Mouse (Mus musculus) kidney, adult 2 months (tissue): ENCODE results near the gene C1qtnf4. TPM values are rescaled to one million over a fixed set of nuclear protein-coding genes. Genes with fewer than 3 reads are reported as not detected.

ENCODE experiments used
- DNase-seq: peaks from one replicate; pipeline ENCODE4 v3.0.0; 2021
- H3K27ac ChIP-seq: fragments of 200-500 bp; 2 replicates; pipeline ENCODE4 v1.5.1; 2012; ENCODE audit warnings: low read depth, low read length, control low read depth, inconsistent platforms; ENCODE audit not compliant: insufficient read depth
- H3K27me3 ChIP-seq: fragments of 200-500 bp; replicated peaks from 2 replicates; pipeline ENCODE4 v1.6.1; 2012; ENCODE audit warnings: mild to moderate bottlenecking, moderate library complexity, low read length, inconsistent platforms; ENCODE audit not compliant: control insufficient read depth, insufficient read depth
- H3K36me3 ChIP-seq: fragments of 200-500 bp; 2 replicates; pipeline ENCODE4 v1.6.1; 2012; ENCODE audit warnings: mild to moderate bottlenecking, moderate library complexity, low read length, inconsistent platforms; ENCODE audit not compliant: control insufficient read depth, insufficient read depth
- H3K4me1 ChIP-seq: fragments of 200-500 bp; 2 replicates; pipeline ENCODE4 v1.6.1; 2011; ENCODE audit warnings: low read length; ENCODE audit not compliant: control insufficient read depth, insufficient read depth
- H3K4me3 ChIP-seq: fragments of 200-500 bp; 2 replicates; pipeline ENCODE4 v1.5.1; 2011; ENCODE audit warnings: mild to moderate bottlenecking, low read depth, low read length, control low read depth; ENCODE audit not compliant: insufficient read depth
- CTCF ChIP-seq: fragments of 200-500 bp; conservative IDR thresholded peaks from 2 replicates; pipeline ENCODE4 v1.5.1; 2011; ENCODE audit warnings: low read depth, mild to moderate bottlenecking, control low read depth, low read length, moderate library complexity, mixed read lengths; ENCODE audit not compliant: insufficient read depth, insufficient read length
- POLR2A ChIP-seq: fragments of 200-500 bp; IDR thresholded peaks from one replicate; pipeline ENCODE4 v1.6.1; 2011; ENCODE audit warnings: low read depth, low read length, control low read depth
- WGBS: fragments of 180-500 bp; shearing (Covaris S2); methylation state at CpG from one replicate; pipeline ENCODE4 v1.1.7; 2018; 5-methylcytosine and 5-hydroxymethylcytosine counted together
- polyA plus RNA-seq: library from polyadenylated mRNA; depleted of rRNA; stranded (reverse); fragments of >200 nt; gene quantifications from 2 replicates; pipeline ENCODE4 v1.2.3, GENCODE M21; 2012

Gene C1qtnf4
- polyA plus RNA-seq, 1 experiment = 11.1 TPM

DNA sequence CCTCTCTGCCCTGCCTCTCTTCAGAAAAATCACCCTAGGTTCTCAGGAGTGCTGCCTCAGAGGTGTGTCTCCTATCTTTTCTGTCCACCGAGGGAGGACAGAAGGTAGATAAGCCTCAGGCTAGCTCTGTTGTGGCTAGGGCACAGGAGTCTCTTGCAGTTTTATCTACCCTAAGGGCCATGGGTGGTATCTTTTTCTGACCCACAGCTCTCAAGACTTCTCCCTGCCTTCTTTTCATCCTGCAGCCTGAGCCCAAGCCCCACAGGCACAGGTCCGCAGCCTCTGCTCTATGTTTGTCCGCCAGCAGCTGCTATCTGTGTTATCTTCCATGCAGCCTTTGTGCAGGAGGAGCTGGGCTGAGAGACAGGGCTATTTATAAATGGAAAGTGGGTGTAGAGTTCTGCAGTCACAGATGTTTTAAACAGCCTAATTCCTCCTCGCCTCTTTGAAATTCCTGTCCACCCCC is 15.5 kb upstream of the C1qtnf4 start:
- TF ChIP-seq CTCF (no peak), POLR2A (no peak)
- Histone ChIP-seq H3K27me3 (no peaks in the 10 kb centered on the region), H3K4me1 (no peaks in the 10 kb centered on the region), H3K36me3 (peaks cover 4% of the 10 kb centered on the region), H3K27ac (no peak overlapping the region), H3K4me3 (no peak overlapping the region)
- no peak for DNase-seq
- WGBS = 31% methylated on average over 4 of the region's 4 CpGs

DNA sequence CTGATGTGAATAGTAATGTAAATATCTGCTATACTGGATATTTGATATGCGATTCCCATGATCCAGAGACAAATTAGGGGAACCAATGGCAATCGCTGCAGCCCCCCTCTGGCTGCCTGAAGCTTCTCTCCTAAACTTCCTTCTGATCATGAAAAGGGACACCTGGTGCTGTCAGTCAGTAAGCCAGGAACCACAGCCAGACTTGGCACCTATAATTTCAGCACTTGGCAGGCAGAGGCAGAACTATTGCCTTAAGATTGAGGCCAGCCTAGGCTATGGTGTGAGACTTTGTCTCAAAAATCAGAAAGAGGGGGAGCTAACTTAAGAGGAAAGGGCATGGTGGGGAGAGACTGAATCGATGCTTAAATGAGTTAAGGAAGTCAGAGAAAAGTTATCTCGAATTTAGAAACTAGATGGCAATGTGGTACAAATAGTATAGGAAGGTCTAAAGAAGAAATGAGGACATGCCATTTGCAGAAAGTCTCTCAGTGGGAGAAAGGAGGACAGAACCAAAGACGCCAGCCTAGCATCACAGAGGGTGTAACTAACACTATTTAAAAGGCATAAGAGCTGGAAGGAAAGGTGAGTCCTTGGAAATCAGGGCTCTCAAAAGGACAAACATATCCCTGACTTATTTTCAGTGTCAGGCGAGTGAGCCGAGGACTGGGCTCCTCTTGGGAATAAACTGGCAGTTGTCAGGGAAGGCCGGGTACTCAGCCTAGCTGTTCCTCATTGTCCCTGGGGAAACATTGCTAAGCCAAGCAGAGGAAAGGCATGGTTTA is 14.3 kb upstream of the C1qtnf4 start:
- TF ChIP-seq CTCF (no peak), POLR2A (no peak)
- Histone ChIP-seq H3K36me3 (peaks cover 3% of the 10 kb centered on the region; the same call in 1 of the 2 replicates), H3K4me3 (no peak overlapping the region), H3K4me1 (no peaks in the 10 kb centered on the region), H3K27ac (no peak overlapping the region), H3K27me3 (no peaks in the 10 kb centered on the region)
- 57% methylated on average over 8 of the region's 8 CpGs for WGBS
- DNase-seq = no peak

DNA sequence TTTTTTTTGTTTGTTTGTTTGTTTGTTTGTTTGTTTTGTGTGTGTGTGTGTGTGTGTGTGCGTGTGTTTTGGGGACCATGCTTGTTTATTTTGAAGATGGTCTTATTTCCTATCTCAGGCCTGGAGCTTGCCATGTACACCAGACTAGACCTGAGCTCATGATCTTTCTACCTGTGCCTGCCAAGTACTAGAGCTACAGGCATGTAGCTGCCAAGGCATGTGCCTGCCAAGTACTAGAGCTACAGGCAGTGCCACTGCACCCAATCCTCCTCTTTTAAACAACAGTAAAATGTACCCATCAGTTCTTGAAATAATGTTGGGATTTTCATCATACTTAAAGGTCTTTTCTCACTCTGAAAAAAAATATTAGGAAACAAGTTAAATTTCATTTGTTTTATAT is 11.6 kb upstream of the C1qtnf4 start:
- no peaks in the 10 kb centered on the region for H3K4me1 ChIP-seq
- H3K27me3 ChIP-seq = no peaks in the 10 kb centered on the region
- H3K27ac ChIP-seq = no peak overlapping the region
- 95% methylated on average over 1 of the region's 1 CpGs for WGBS
- no peak overlapping the region for H3K4me3 ChIP-seq
- TF ChIP-seq POLR2A (no peak), CTCF (no peak)
- H3K36me3 ChIP-seq = no peaks in the 10 kb centered on the region
- no peak for DNase-seq

DNA sequence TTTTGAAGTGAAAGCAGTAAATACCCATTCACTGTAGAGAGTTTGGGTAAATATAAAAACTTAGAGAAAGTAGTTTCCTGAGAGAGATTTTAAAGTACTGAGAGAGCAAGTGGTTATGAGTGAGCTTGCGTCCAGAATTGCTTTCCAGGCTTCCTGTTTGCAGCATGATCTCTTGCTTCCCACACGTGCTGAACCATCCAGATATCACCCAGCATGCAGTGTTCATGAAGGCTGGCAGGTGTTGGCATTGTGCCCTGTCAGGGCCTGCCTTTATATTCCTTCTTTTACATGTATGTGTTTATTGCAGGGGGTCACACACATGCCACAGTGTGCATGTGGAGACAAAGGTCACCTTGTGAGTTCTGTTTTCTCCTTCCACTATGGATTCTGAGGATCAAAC is 10.4 kb upstream of the C1qtnf4 start:
- TF ChIP-seq POLR2A = no peak
- TF ChIP-seq CTCF = no peak
- Histone ChIP-seq H3K36me3 (no peaks in the 10 kb centered on the region), H3K4me3 (no peak overlapping the region), H3K27ac (no peak overlapping the region), H3K4me1 (no peaks in the 10 kb centered on the region), H3K27me3 (no peaks in the 10 kb centered on the region)
- 68% methylated on average over 2 of the region's 2 CpGs for WGBS
- no peak for DNase-seq

DNA sequence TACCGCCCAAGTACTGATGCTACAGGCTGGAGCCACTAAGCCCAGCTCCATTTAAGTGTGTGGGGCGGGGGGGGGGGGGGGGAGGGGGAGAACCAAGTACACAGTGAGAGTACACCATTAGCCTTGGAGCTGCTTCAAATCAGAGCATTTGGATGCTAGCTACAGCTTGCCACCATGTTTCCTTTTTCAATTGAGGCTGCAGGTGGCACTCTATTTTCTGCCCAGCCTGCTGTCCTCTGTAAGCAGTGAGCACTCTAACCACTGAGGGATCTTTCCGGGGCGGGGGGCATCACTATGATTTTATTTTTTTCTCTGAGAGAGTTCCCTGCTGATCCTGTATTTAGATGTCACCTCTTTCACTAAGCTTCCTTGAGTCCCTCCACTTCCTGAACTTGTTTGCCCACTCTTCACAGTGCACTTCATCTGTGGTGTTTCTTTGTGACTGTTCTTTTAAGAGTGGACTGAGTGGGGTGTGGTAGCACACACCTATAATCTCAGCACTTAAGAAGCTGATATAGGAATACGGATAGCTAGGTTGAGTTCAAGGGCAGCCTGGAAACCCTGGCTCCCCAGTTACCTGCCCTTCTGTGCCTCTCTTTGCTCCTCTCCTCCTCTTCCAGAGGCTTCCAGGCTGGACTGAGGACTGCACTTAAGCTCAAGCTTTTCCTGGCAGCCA is 7.9 kb upstream of the C1qtnf4 start:
- Histone ChIP-seq H3K36me3 (no peaks in the 10 kb centered on the region), H3K4me3 (no peak overlapping the region), H3K4me1 (no peaks in the 10 kb centered on the region), H3K27ac (no peak overlapping the region), H3K27me3 (no peaks in the 10 kb centered on the region)
- 63% methylated on average over 5 of the region's 5 CpGs for WGBS
- no peak for DNase-seq
- TF ChIP-seq POLR2A = no peak
- no peak for TF ChIP-seq CTCF

DNA sequence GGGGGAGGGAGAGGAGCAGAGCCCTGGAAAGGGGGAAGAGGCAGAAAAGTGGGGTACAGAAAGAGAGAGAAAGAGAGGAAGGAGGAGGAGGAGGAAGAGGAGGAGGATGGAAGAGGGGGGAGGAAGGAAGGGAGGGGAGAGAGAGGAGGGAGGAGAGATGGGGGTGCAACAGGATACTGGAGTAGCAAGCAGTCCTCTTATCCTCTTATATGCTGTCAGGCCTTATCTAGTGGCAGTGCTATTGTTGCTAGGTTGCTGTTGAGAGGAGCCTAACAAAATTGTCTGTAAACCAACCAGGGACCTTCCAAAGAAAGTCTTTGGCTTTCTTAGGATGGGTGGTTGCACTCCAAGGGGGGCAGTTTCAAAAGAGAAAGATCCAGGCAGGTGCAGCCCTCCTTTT is 6.2 kb upstream of the C1qtnf4 start:
- no peak for DNase-seq
- TF ChIP-seq CTCF = no peak
- no peak for TF ChIP-seq POLR2A
- Histone ChIP-seq H3K4me3 (no peak overlapping the region), H3K27me3 (no peaks in the 10 kb centered on the region), H3K4me1 (no peaks in the 10 kb centered on the region), H3K27ac (no peak overlapping the region), H3K36me3 (no peaks in the 10 kb centered on the region)

DNA sequence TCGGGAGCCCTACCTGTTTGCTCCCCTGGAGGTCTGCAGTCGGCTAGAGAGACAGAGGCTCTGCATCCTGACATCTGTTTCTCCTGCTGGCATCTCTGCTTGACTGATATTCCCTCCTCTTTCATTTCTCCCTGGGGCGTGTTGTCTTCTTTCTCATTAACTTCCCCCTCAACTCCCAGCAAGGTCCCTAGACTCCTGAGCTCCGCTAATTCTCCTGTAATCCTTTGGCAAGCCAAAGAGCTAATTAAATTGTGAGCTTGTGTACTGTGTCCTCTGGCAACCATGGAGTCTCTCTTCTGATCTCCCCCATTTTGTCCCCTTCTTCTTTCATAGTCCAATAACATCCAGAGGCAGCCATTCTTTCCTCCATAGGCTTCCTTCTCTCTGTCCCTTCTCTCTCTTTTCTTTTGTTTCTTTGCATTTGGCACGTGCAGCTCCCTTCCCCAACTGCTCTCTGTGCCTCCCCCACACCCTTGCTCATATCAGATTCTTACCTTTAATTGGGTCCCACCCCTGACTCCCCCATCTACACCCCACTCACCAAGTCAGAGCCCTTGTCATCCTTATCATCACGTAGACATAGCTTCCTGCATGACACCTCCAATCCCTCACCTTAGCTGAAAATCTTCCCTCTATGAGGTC is 5.4 kb upstream of the C1qtnf4 start:
- no peak overlapping the region for H3K4me3 ChIP-seq
- no peaks in the 10 kb centered on the region for H3K27me3 ChIP-seq
- TF ChIP-seq CTCF = no peak
- no peak for TF ChIP-seq POLR2A
- H3K4me1 ChIP-seq = no peaks in the 10 kb centered on the region
- no peaks in the 10 kb centered on the region for H3K36me3 ChIP-seq
- no peak for DNase-seq
- H3K27ac ChIP-seq = no peak overlapping the region
- WGBS = 36% methylated on average over 6 of the region's 6 CpGs
